ENCODE assay signal across 7 mouse cellular contexts in the genomic region with DNA sequence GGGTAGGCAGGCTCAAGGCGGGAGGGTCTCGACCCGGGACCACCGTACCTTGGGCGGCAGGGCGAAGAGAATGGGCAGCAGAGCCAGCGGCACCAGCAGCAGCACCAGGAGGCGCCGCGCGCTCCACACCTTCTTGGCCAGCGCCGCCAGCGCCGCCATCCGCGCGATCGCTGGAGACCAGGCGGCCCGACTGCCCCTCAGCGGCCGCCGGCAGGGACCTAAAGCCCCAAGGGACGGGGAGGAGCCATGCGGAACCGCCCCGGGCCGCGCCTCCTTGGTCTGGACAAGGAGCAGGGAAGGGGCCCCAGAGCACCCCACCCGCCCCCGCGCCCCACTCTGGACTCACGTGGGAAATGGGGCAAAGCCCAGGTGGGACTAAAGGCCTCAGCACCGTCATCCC. TPM values are rescaled to one million over a fixed set of nuclear protein-coding genes. Genes with fewer than 3 reads are reported as not detected.
DNase-seq lines count a peak whose midpoint lies in the region; ATAC-seq lines count a peak whose summit lies in the region.

A gene (minus strand): TSS at position 228 of the 400 bp plus-strand sequence.

- no peak within 1 kb of the TSS for H3K27ac ChIP-seq in midbrain, embryonic 12.5 days (replicated peaks)

- no peaks in the 10 kb centered on the region for H3K9me3 ChIP-seq in midbrain, embryonic 12.5 days

- peak within 1 kb of the TSS; percentile 52 for H3K4me2 ChIP-seq in midbrain, embryonic 12.5 days (replicated peaks)

- H3K36me3 ChIP-seq in midbrain, embryonic 12.5 days: no peaks in the 10 kb centered on the region

- WGBS in midbrain, embryonic 12.5 days: 1% methylated on average over 29 of the region's 35 CpGs

- peak within 1 kb of the TSS; percentile 27 for H3K4me3 ChIP-seq in midbrain, embryonic 12.5 days

- peak; percentile 28 for DNase-seq in ovary, postnatal 36 days (ENCODE audit: low spot score)
- DNase-seq in ovary, adult 18-20 months (ENCODE audit: low spot score): no peak
- DNase-seq in heart, postnatal 4 days: peak; percentile 27
- DNase-seq in left cerebral cortex, adult 8-10 months (ENCODE audit: low spot score in 2 of 2): no peak
- DNase-seq in c-Kit-positive CD71-positive TER-119-positive erythroid progenitor cells, embryonic 14.5 days (ENCODE audit: low spot score): no peak
- DNase-seq in gastrocnemius, postnatal 10 days: no peak

- H3K9ac ChIP-seq in midbrain, embryonic 12.5 days (replicated peaks): peak within 1 kb of the TSS; percentile 25; the same call in 1 of the 2 replicates

- H3K27me3 ChIP-seq in midbrain, embryonic 12.5 days: peaks cover 32% of the 10 kb centered on the region

- ATAC-seq in midbrain, embryonic 12.5 days (ENCODE audit: low FRiP score, low read depth): no peak

- peaks cover 12% of the 10 kb centered on the region for H3K4me1 ChIP-seq in midbrain, embryonic 12.5 days

RNA-seq across cellular contexts. Expression of the gene that starts here (rescaled TPM):
- total RNA-seq in heart, postnatal 4 days (2021): under 1 TPM in 1 of 2 experiments, not detected in 1; 0.10 TPM
- total RNA-seq in left cerebral cortex, adult 8-10 months (2022): 10 to 100 TPM; 17.7 to 21.1 (median 19.2) TPM
- polyA plus RNA-seq in midbrain, embryonic 12.5 days (2016; fragmentation: Nextera tagmentation; extraction: Ambion mirVana): 2.4 and 2.6 TPM in 2 replicates
- under 1 TPM; 0.38 to 0.52 TPM for total RNA-seq in gastrocnemius, postnatal 10 days (2021)

Comparison
In these comparisons a context has a peak if more than half of its experiments do, and no peak if none do; other contexts are left out.
1. RNA of the gene that starts here (total RNA-seq): 17.7 to 21.1 TPM in left cerebral cortex, adult 8-10 months; 0.38 to 0.52 TPM in gastrocnemius, postnatal 10 days and 0.10 TPM in heart, postnatal 4 days; every median in the first group is over 10 times any median in the second.
2. Peak in DNase-seq in heart, postnatal 4 days; RNA of the gene not detected or under 1 TPM.